Mouse (Mus musculus): ENCODE measurements at regions not wholly inside any gene's neighbourhood (a gene's known extent, or its start where the extent isn't known, plus 50 kb on each side); places are given as distances from the start of the nearest gene placed in this dataset.

DNA sequence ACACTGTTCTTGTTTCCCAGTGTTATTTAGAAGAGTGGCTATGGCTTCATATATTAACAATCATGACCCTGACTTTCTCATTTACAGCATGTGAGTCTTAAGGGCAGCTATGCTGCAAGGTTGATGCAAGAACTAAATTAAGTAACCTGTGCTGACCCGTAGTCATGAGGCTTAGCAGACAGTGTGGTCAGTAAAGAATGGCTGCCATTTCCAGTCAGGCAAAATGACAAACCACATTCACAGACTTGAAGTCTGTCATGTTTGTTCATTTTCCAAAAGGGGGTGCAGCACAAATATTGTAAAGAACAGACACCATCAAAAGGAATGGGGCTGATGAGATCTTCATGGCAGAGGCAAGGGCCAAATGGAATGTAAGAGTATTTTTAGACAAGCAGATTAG lies 435.2 kb downstream of the Gpam start:
- Histone ChIP-seq H3K4me1 (ENCODE audit: insufficient read depth) (no peaks in the 10 kb centered on the region), H3K4me2 (ENCODE audit: low read depth) (no peak overlapping the region), H3K27ac (ENCODE audit: low read depth, low read length) (no peak overlapping the region), H3K9me3 (ENCODE audit: low read length) (no peaks in the 10 kb centered on the region), H3K36me3 (ENCODE audit: insufficient read depth) (no peaks in the 10 kb centered on the region), H3K4me3 (ENCODE audit: low read depth, low read length) (no peak overlapping the region), H3K9ac (no peak overlapping the region), H3K27me3 (ENCODE audit: insufficient read depth, low read length) (no peaks in the 10 kb centered on the region)
- TF ChIP-seq CTCF (IDR thresholded peaks at IDR 0.05; ENCODE audit: low read depth) = no peak
- no peak for DNase-seq
- 88% methylated on average over 1 of the region's 1 CpGs for WGBS
- ATAC-seq = no peak

DNA sequence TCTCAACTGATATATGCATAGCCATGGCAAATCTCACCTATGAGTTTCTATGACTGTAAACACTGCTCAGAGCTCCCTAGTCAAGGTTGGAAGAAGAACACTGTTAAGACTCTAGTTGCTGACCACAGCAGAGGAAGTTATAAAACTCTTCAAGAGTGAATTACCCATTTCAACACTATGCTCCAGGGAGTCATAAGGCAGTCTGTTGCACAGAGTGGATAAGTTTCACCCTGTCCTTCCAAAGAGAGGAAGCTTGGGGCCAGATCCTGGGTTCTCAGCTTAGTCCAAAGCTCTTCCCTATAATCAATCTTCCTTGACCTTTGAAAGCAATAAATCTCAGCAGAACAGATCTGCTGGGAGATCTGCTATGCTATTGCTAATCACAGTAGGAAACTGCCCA lies 438.4 kb downstream of the Gpam start:
- no peak for TF ChIP-seq CTCF (IDR thresholded peaks at IDR 0.05; ENCODE audit: low read depth)
- no peak for ATAC-seq

DNA sequence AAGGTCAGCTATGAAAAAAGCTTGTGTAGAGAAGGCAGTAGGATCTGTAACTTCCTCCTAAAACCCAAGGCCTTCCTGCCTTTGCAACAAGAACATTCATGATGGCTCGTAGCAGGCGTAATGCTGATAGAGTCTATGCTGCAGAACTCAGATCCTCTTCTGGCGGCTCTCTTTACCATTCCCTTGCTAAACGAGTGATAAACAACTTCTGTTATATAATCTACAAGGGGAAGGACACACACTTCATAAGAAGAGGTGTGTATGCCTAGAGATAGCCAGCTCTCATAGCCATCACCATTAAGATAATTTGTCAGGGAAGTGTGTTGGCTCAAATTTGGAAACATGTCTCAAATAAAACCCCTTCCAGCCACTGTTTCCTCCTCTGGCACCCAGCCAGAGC lies 441.9 kb downstream of the Gpam start:
- TF ChIP-seq CTCF (IDR thresholded peaks at IDR 0.05; ENCODE audit: low read depth) = no peak
- ATAC-seq = no peak

More for the DNA sequence above, 438.4 kb downstream of the Gpam start:
- no peak overlapping the region for H3K4me3 ChIP-seq (ENCODE audit: low read depth, low read length)
- no peak overlapping the region for H3K27ac ChIP-seq (ENCODE audit: low read depth, low read length)
- no peak overlapping the region for H3K9ac ChIP-seq
- H3K36me3 ChIP-seq (ENCODE audit: insufficient read depth) = no peaks in the 10 kb centered on the region
- H3K4me2 ChIP-seq (ENCODE audit: low read depth) = no peak overlapping the region
- no peaks in the 10 kb centered on the region for H3K4me1 ChIP-seq (ENCODE audit: insufficient read depth)
- H3K27me3 ChIP-seq (ENCODE audit: insufficient read depth, low read length) = no peaks in the 10 kb centered on the region
- no peak for DNase-seq
- no peaks in the 10 kb centered on the region for H3K9me3 ChIP-seq (ENCODE audit: low read length)

More for the DNA sequence above, 441.9 kb downstream of the Gpam start:
- no peak overlapping the region for H3K9ac ChIP-seq
- WGBS = 93% methylated on average over 4 of the region's 4 CpGs
- H3K27me3 ChIP-seq (ENCODE audit: insufficient read depth, low read length) = no peaks in the 10 kb centered on the region
- H3K27ac ChIP-seq (ENCODE audit: low read depth, low read length) = no peak overlapping the region
- H3K4me3 ChIP-seq (ENCODE audit: low read depth, low read length) = no peak overlapping the region
- no peaks in the 10 kb centered on the region for H3K4me1 ChIP-seq (ENCODE audit: insufficient read depth)
- no peaks in the 10 kb centered on the region for H3K36me3 ChIP-seq (ENCODE audit: insufficient read depth)
- no peaks in the 10 kb centered on the region for H3K9me3 ChIP-seq (ENCODE audit: low read length)
- no peak overlapping the region for H3K4me2 ChIP-seq (ENCODE audit: low read depth)
- DNase-seq = no peak

Data from forebrain, postnatal 0 days (tissue).